Mouse (Mus musculus) left cerebral cortex, adult 9 months (tissue): ENCODE data around the gene Zc3h15.
"Not testable (repeated sequence)": the region's sequence is repeated elsewhere in the genome, so short reads cannot be mapped to it uniquely, and the experiment has no call there.

Source experiments
- DNase-seq, 2 experiments: peaks; one replicate each; pipeline ENCODE4 v3.0.0; 2022; ENCODE audit warnings: low spot score in 2 of 2

Zc3h15 gene

GRCm38 (mm10) chr2:83674421-83674820 is 30.2 kb downstream of the Zc3h15 start:
- DNase-seq, result no peak

GRCm38 (mm10) chr2:83674896-83675295 is 30.7 kb downstream of the Zc3h15 start:
- DNase-seq, result no peak

- no peak for DNase-seq
Measured at GRCm38 (mm10) chr2:83675681-83676080, 31.4 kb downstream of the Zc3h15 start.

- DNase-seq, result no peak
Measured at GRCm38 (mm10) chr2:83676226-83676870, 32.1 kb downstream of the Zc3h15 start.

GRCm38 (mm10) chr2:83681332-83681731 is 37.1 kb downstream of the Zc3h15 start:
- no peak for DNase-seq

GRCm38 (mm10) chr2:83681785-83682184 is 37.5 kb downstream of the Zc3h15 start:
- no peak for DNase-seq

GRCm38 (mm10) chr2:83682282-83682681 is 38.0 kb downstream of the Zc3h15 start:
- DNase-seq, result no peak

GRCm38 (mm10) chr2:83683731-83684519 is 39.7 kb downstream of the Zc3h15 start:
- no peak for DNase-seq

GRCm38 (mm10) chr2:83684691-83685090 is 40.5 kb downstream of the Zc3h15 start:
- no peak for DNase-seq

GRCm38 (mm10) chr2:83690372-83690771 is 46.1 kb downstream of the Zc3h15 start:
- no peak for DNase-seq

- no peak for DNase-seq
Measured at GRCm38 (mm10) chr2:83692651-83693545, 48.7 kb downstream of the Zc3h15 start.

GRCm38 (mm10) chr2:83694061-83694460 is 49.8 kb downstream of the Zc3h15 start:
- DNase-seq, result no peak

GRCm38 (mm10) chr2:83695345-83696247 is 51.4 kb downstream of the Zc3h15 start:
- no peak for DNase-seq

GRCm38 (mm10) chr2:83698484-83698883 is 54.2 kb downstream of the Zc3h15 start:
- no peak for DNase-seq

- DNase-seq, result no peak
Measured at GRCm38 (mm10) chr2:83699324-83699723, 55.1 kb downstream of the Zc3h15 start.

- DNase-seq, result no peak
Measured at GRCm38 (mm10) chr2:83700667-83701066, 56.4 kb downstream of the Zc3h15 start.

GRCm38 (mm10) chr2:83702411-83702810 is 58.2 kb downstream of the Zc3h15 start:
- no peak for DNase-seq

- no peak for DNase-seq
Measured at GRCm38 (mm10) chr2:83705580-83706158, 61.4 kb downstream of the Zc3h15 start.

- no peak for DNase-seq
Measured at GRCm38 (mm10) chr2:83709896-83710524, 65.8 kb downstream of the Zc3h15 start.

- not testable (repeated sequence) for DNase-seq
Measured at GRCm38 (mm10) chr2:83713281-83713680, 69.0 kb downstream of the Zc3h15 start.
